Mouse (Mus musculus) ES-E14 (cell line): ENCODE results near the gene Morn5. TPM values are rescaled to one million over a fixed set of nuclear protein-coding genes. Genes with fewer than 3 reads are reported as not detected.

ENCODE experiments used
- DNase-seq: peaks from one replicate; pipeline ENCODE4 v3.0.0-alpha.2; 2013; ENCODE audit warnings: low read depth, low spot score
- H3K27ac ChIP-seq: 2 replicates; pipeline ENCODE4 v1.5.1; 2012; ENCODE audit warnings: low read depth, mild to moderate bottlenecking, low read length, moderate library complexity, mixed read lengths; ENCODE audit not compliant: poor library complexity, insufficient read depth, severe bottlenecking
- H3K36me3 ChIP-seq: 2 replicates; pipeline ENCODE4 v1.6.1; 2012; ENCODE audit warnings: mild to moderate bottlenecking, low read length, moderate library complexity, mixed read lengths; ENCODE audit not compliant: control insufficient read depth, poor library complexity, insufficient read depth, severe bottlenecking
- H3K4me1 ChIP-seq, 2 experiments: fragments of 150-350 bp in 1 of 2; sonication (generic) in 1 of 2; 2 replicates each; pipeline ENCODE4 v1.6.1; 2012; ENCODE audit warnings: low read length in 2 of 2, mild to moderate bottlenecking in 1 of 2, mixed read lengths in 1 of 2; ENCODE audit not compliant: control insufficient read depth in 2 of 2, insufficient read depth in 2 of 2, poor library complexity in 1 of 2
- H3K4me3 ChIP-seq, 2 experiments: fragments of 150-350 bp in 1 of 2; sonication (generic) in 1 of 2; 2 replicates each; pipeline ENCODE4 v1.5.1; 2012; ENCODE audit warnings: low read length in 2 of 2, low read depth in 1 of 2, mild to moderate bottlenecking in 1 of 2, mixed read lengths in 1 of 2; ENCODE audit not compliant: insufficient read depth in 1 of 2, poor library complexity in 1 of 2, severe bottlenecking in 1 of 2
- H3K9ac ChIP-seq: 2 replicates; pipeline ENCODE4 v1.6.1; 2012; ENCODE audit warnings: low read depth, mild to moderate bottlenecking, low read length, mixed read lengths; ENCODE audit not compliant: poor library complexity, insufficient read depth, severe bottlenecking
- H3K9me3 ChIP-seq: fragments of 150-350 bp; sonication (generic); 2 replicates; pipeline ENCODE4 v1.6.1; 2012; ENCODE audit warnings: low read depth, mild to moderate bottlenecking, low read length; ENCODE audit not compliant: control insufficient read depth, insufficient read depth
- CHD2 ChIP-seq: IDR thresholded peaks from 2 replicates; pipeline ENCODE4 v1.6.1; 2014; ENCODE audit warnings: mild to moderate bottlenecking, low read depth, low read length, inconsistent platforms
- HCFC1 ChIP-seq: IDR thresholded peaks from 2 replicates; pipeline ENCODE4 v1.6.1; 2012; ENCODE audit warnings: low read length, inconsistent platforms, borderline replicate concordance; ENCODE audit not compliant: insufficient read depth
- MAFK ChIP-seq: IDR thresholded peaks from 2 replicates; pipeline ENCODE4 v1.6.1; 2014; ENCODE audit warnings: mild to moderate bottlenecking, low read depth, low read length, inconsistent platforms; ENCODE audit not compliant: insufficient read depth
- ZC3H11A ChIP-seq: IDR thresholded peaks from 2 replicates; pipeline ENCODE4 v1.6.1; 2012; ENCODE audit warnings: low read depth, mild to moderate bottlenecking, inconsistent platforms, low read length, borderline replicate concordance
- ZNF384 ChIP-seq: IDR thresholded peaks from 2 replicates; pipeline ENCODE4 v1.6.1; 2012; ENCODE audit warnings: low read depth, low read length, inconsistent platforms
- in situ Hi-C, 2 experiments: fragments of 600-800 bp; cut with MboI; formaldehyde crosslinking; loops; one replicate each; pipeline ENCODE4 v1.15.1; 2025; ENCODE audit warnings: low sequenced_read_pairs in 2 of 2, inconsistent platforms in 1 of 2; ENCODE audit not compliant: unreplicated experiment in 2 of 2
- total RNA-seq: library from RNA; depleted of rRNA; stranded (reverse); fragments of 300-350 nt; gene quantifications from 2 replicates; pipeline ENCODE4 v1.2.3, GENCODE M21; 2012; rRNA removed

The Morn5 gene
- not detected in 2 replicates for total RNA-seq

DNA sequence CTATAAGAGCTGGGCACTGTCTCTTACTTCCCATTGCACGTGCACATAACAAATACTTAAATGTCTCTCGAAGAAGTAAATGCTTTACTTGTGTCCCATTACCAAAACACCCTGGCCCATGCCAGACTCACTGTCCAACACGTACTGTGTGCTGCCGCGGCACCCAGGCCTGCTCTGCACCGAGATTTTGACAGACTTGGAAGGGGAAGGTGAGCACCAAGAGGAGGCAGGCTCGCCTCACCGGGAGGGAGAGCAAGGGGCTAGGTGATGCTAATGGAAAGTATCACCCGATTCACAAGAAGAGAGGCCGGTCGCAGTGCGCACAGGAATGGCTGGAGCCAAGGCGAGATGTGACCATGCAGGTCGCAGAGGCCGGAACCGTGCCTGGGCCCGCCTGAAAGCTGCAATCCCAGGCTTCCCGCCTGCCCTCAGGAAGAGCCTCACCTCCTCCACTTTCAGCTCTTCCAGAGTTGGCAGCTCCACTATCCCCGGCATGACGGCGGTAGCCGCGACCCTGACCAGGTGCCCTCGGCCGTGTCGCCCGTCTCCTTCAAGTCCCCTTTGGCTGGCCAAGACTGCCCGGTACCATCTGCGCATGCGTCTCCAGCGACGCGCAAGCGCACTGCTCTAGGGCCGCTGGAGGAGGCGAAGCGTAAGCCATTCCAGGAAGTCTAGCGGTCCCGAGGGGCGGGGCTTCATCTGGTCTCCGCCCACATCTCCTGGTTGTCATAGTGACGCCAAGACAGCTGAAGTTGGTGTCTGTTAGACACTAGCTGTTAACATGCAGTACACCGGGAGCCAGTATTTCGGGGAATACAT lies at the start of gene Morn5, which contains the start of gene Ndufa8:
Gene Morn5, plus strand, starts transcription at position 711 of the 819 bp plus-strand sequence.
Gene Ndufa8, minus strand, starts transcription at position 659 of the 819 bp plus-strand sequence.
- DNase-seq: peak; percentile 98
- Histone ChIP-seq H3K4me3 (peak within 1 kb of the TSS; percentile 85 to 87), H3K9ac (peak within 1 kb of the TSS; percentile 92), H3K4me1 (0 out of 4 replicates have a peak, but pooled peaks cover 0 to 2% of the 10 kb centered on the region in 2 experiments), H3K36me3 (peaks cover 2% of the 10 kb centered on the region; the same call in 1 of the 2 replicates), H3K9me3 (no peaks in the 10 kb centered on the region), H3K27ac (no peak within 1 kb of the TSS)
- no peak for TF ChIP-seq ZC3H11A
- TF ChIP-seq MAFK: no peak
- TF ChIP-seq CHD2: no peak
- no peak for TF ChIP-seq HCFC1
- TF ChIP-seq ZNF384: no peak
- in situ Hi-C loops: no loop called here

DNA sequence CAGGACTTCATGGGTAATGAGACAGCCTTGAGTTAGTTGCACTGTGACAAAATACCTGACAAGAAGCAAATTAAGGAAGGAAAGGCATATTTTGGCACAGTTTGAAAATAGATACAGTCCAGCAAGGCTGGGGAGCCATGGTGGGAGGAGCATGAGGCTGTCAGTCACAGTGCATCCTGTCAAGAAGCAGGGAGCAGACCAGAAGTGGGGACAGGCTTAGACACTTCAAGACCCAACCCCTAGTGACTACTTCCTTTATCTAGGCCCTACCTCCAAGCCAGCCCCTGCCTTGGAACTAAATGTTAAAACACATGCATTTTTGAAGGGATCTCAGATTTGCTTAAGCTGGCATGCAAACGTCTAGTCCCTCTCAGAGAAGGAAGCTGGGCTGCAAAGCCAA lies 48.9 kb upstream of the Morn5 start:
- H3K27ac ChIP-seq: no peak overlapping the region
- no peaks in the 10 kb centered on the region for H3K4me1 ChIP-seq
- no peak for DNase-seq
- no peak for TF ChIP-seq HCFC1
- no peak for TF ChIP-seq ZNF384
- no peak for TF ChIP-seq CHD2
- TF ChIP-seq MAFK: no peak
- TF ChIP-seq ZC3H11A: no peak
- in situ Hi-C loops: no loop called here
- H3K9me3 ChIP-seq: no peaks in the 10 kb centered on the region
- H3K9ac ChIP-seq: no peak overlapping the region
- no peaks in the 10 kb centered on the region for H3K36me3 ChIP-seq
- no peak overlapping the region for H3K4me3 ChIP-seq

GRCm38 (mm10) chr2:36002188-36002587 lies 47.1 kb upstream of the Morn5 start:
- H3K4me1 ChIP-seq: no peaks in the 10 kb centered on the region
- in situ Hi-C loops: no loop called here
- H3K4me3 ChIP-seq: no peak overlapping the region
- no peaks in the 10 kb centered on the region for H3K9me3 ChIP-seq
- no peak overlapping the region for H3K9ac ChIP-seq
- no peak overlapping the region for H3K27ac ChIP-seq
- DNase-seq: no peak
- H3K36me3 ChIP-seq: no peaks in the 10 kb centered on the region
- no peak for TF ChIP-seq CHD2
- no peak for TF ChIP-seq MAFK
- TF ChIP-seq HCFC1: no peak
- TF ChIP-seq ZNF384: no peak
- TF ChIP-seq ZC3H11A: no peak

- TF ChIP-seq ZNF384 (no peak), ZC3H11A (peak; percentile 47), HCFC1 (no peak), CHD2 (no peak), MAFK (no peak)
- no peak overlapping the region for H3K27ac ChIP-seq
- in situ Hi-C loops: loop anchor here in 1 of 2 experiments (5.0 kb wide), 1 partner anchor 204 kb away; no protein-coding TSS in a partner anchor
- no peaks in the 10 kb centered on the region for H3K36me3 ChIP-seq
- DNase-seq: peak; percentile 62
- no peaks in the 10 kb centered on the region for H3K4me1 ChIP-seq
- H3K9ac ChIP-seq: no peak overlapping the region
- H3K9me3 ChIP-seq: no peaks in the 10 kb centered on the region
- H3K4me3 ChIP-seq: no peak overlapping the region
Measured at GRCm38 (mm10) chr2:36008071-36008470, 41.2 kb upstream of the Morn5 start.

- no peak overlapping the region for H3K27ac ChIP-seq
- no peak overlapping the region for H3K9ac ChIP-seq
- no peak overlapping the region for H3K4me3 ChIP-seq
- peak; percentile 89; the same call in 1 of the 2 replicates for TF ChIP-seq ZC3H11A
- no peak for TF ChIP-seq CHD2
- no peaks in the 10 kb centered on the region for H3K4me1 ChIP-seq
- peak; percentile 59 for DNase-seq
- no peaks in the 10 kb centered on the region for H3K9me3 ChIP-seq
- in situ Hi-C loops: loop anchor here in 1 of 2 experiments (5.0 kb wide), 1 partner anchor 203 kb away; no protein-coding TSS in a partner anchor
- no peaks in the 10 kb centered on the region for H3K36me3 ChIP-seq
Measured at GRCm38 (mm10) chr2:36009386-36009785, 39.9 kb upstream of the Morn5 start.
